Mouse (Mus musculus) forebrain, embryonic 13.5 days (tissue): ENCODE data around the gene Vps53. TPM values are rescaled to one million over a fixed set of nuclear protein-coding genes. Genes with fewer than 3 reads are reported as not detected.
"Not testable (repeated sequence)": the region's sequence is repeated elsewhere in the genome, so short reads cannot be mapped to it uniquely, and the experiment has no call there.

Experiments used
- ATAC-seq: fragments of 200-750 bp; cut with Nextera tagmentation; 2 replicates; pipeline ENCODE4 v1.8.0; 2017
- H3K27ac ChIP-seq: fragments of 300-500 bp; sonication (generic); 2 replicates; pipeline ENCODE4 v1.5.1; 2015; ENCODE audit warnings: inconsistent platforms, mild to moderate bottlenecking, moderate library complexity
- H3K27me3 ChIP-seq: fragments of 300-500 bp; sonication (generic); 2 replicates; pipeline ENCODE4 v1.6.1; 2015; ENCODE audit warnings: mild to moderate bottlenecking, inconsistent platforms
- H3K36me3 ChIP-seq: fragments of 300-500 bp; sonication (generic); 2 replicates; pipeline ENCODE4 v1.6.1; 2015; ENCODE audit warnings: mild to moderate bottlenecking, inconsistent platforms; ENCODE audit not compliant: poor library complexity, severe bottlenecking
- H3K4me1 ChIP-seq: fragments of 300-500 bp; sonication (generic); 2 replicates; pipeline ENCODE4 v1.6.1; 2015; ENCODE audit warnings: inconsistent platforms
- H3K4me2 ChIP-seq: fragments of 300-500 bp; sonication (generic); 2 replicates; pipeline ENCODE4 v1.6.1; 2015; ENCODE audit warnings: inconsistent platforms, mild to moderate bottlenecking, moderate library complexity
- H3K4me3 ChIP-seq: fragments of 300-500 bp; sonication (generic); 2 replicates; pipeline ENCODE4 v1.5.1; 2015; ENCODE audit warnings: mild to moderate bottlenecking, inconsistent platforms
- H3K9ac ChIP-seq: fragments of 300-500 bp; sonication (generic); 2 replicates; pipeline ENCODE4 v1.6.1; 2015; ENCODE audit warnings: mild to moderate bottlenecking, inconsistent platforms
- H3K9me3 ChIP-seq: fragments of 300-500 bp; sonication (generic); replicated peaks from 2 replicates; pipeline ENCODE4 v1.6.1; 2016; ENCODE audit warnings: inconsistent platforms
- WGBS: fragments of 180-500 bp; shearing (Covaris S2); methylation state at CpG from one replicate; pipeline ENCODE4 v1.1.7; 2015; 5-methylcytosine and 5-hydroxymethylcytosine counted together
- polyA plus RNA-seq: library from polyadenylated mRNA; unstranded; fragments of >200 nt; fragmentation: Nextera tagmentation; extraction: Ambion mirVana; gene quantifications from 2 replicates; pipeline ENCODE4 v1.2.1, GENCODE M21; 2015

Vps53 gene
- polyA plus RNA-seq = 55.6 and 59.8 TPM in 2 replicates

GRCm38 (mm10) chr11:76179495-76180145, at the start of gene Vps53, which contains the start of gene Fam57a:
TSS of gene Vps53 (minus strand) at chr11:76179647.
TSS of gene Fam57a (plus strand) at chr11:76179671.
- H3K27ac ChIP-seq = peak within 1 kb of the TSS; percentile 59
- peak; percentile 90 for ATAC-seq
- peaks cover 13% of the 10 kb centered on the region for H3K4me1 ChIP-seq
- H3K36me3 ChIP-seq = peaks cover 11% of the 10 kb centered on the region; the same call in 1 of the 2 replicates
- H3K27me3 ChIP-seq = no peaks in the 10 kb centered on the region
- under 1% methylated on average over 37 of the region's 37 CpGs for WGBS
- peak within 1 kb of the TSS; percentile 95 for H3K4me2 ChIP-seq
- H3K9ac ChIP-seq = peak within 1 kb of the TSS; percentile 79
- H3K4me3 ChIP-seq = peak within 1 kb of the TSS; percentile 96
- no peaks in the 10 kb centered on the region for H3K9me3 ChIP-seq

GRCm38 (mm10) chr11:76225051-76225450, 45.6 kb upstream of the Vps53 start:
- Histone ChIP-seq H3K4me2 (no peak overlapping the region), H3K4me3 (no peak overlapping the region), H3K4me1 (no peaks in the 10 kb centered on the region), H3K36me3 (peaks cover 44% of the 10 kb centered on the region), H3K9ac (no peak overlapping the region), H3K9me3 (no peaks in the 10 kb centered on the region), H3K27me3 (no peaks in the 10 kb centered on the region), H3K27ac (no peak overlapping the region)
- ATAC-seq = no peak

- Histone ChIP-seq H3K9me3 (no peaks in the 10 kb centered on the region), H3K4me1 (no peaks in the 10 kb centered on the region), H3K36me3 (peaks cover 46% of the 10 kb centered on the region), H3K27me3 (no peaks in the 10 kb centered on the region), H3K4me2 (no peak overlapping the region), H3K27ac (no peak overlapping the region), H3K4me3 (no peak overlapping the region), H3K9ac (no peak overlapping the region)
- 95% methylated on average over 5 of the region's 5 CpGs for WGBS
- ATAC-seq = no peak
These were observed 45.2 kb upstream of the Vps53 start for GRCm38 (mm10) chr11:76224631-76225030.

GRCm38 (mm10) chr11:76217390-76217800, 37.9 kb upstream of the Vps53 start, which contains the start of the genes Dbil5 and Gemin4:
TSS of gene Dbil5 (plus strand) at chr11:76217608.
TSS of gene Gemin4 (minus strand) at chr11:76217664.
- ATAC-seq = peak; percentile 99
- Histone ChIP-seq H3K4me2 (peak within 1 kb of the TSS; percentile 85), H3K9ac (peak within 1 kb of the TSS; percentile 93), H3K27me3 (no peaks in the 10 kb centered on the region), H3K9me3 (no peaks in the 10 kb centered on the region), H3K27ac (peak within 1 kb of the TSS; percentile 90), H3K36me3 (peaks cover 40% of the 10 kb centered on the region), H3K4me3 (peak within 1 kb of the TSS; percentile 84), H3K4me1 (peaks cover 14% of the 10 kb centered on the region)
- WGBS = under 1% methylated on average over 34 of the region's 35 CpGs

- no peaks in the 10 kb centered on the region for H3K27me3 ChIP-seq
- no peaks in the 10 kb centered on the region for H3K9me3 ChIP-seq
- peaks cover 43% of the 10 kb centered on the region for H3K36me3 ChIP-seq
- ATAC-seq = peak; percentile 44
- 2% methylated on average over 33 of the region's 33 CpGs for WGBS
- H3K9ac ChIP-seq = peak overlapping the region; percentile 93
- H3K4me1 ChIP-seq = peaks cover 14% of the 10 kb centered on the region
- peak overlapping the region; percentile 90 for H3K27ac ChIP-seq
- H3K4me2 ChIP-seq = peak overlapping the region; percentile 85
- H3K4me3 ChIP-seq = peak overlapping the region; percentile 84
These were observed 37.4 kb upstream of the Vps53 start for GRCm38 (mm10) chr11:76216681-76217389.

GRCm38 (mm10) chr11:76216049-76216540, 36.6 kb upstream of the Vps53 start:
- ATAC-seq = no peak
- no peaks in the 10 kb centered on the region for H3K27me3 ChIP-seq
- peak overlapping the region; percentile 84 for H3K4me3 ChIP-seq
- H3K9ac ChIP-seq = no peak overlapping the region
- peak overlapping the region; percentile 90; the same call in 1 of the 2 replicates for H3K27ac ChIP-seq
- WGBS = 95% methylated on average over 5 of the region's 5 CpGs
- H3K4me2 ChIP-seq = peak overlapping the region; percentile 85
- H3K4me1 ChIP-seq = peaks cover 14% of the 10 kb centered on the region
- no peaks in the 10 kb centered on the region for H3K9me3 ChIP-seq
- H3K36me3 ChIP-seq = peaks cover 44% of the 10 kb centered on the region

DNA sequence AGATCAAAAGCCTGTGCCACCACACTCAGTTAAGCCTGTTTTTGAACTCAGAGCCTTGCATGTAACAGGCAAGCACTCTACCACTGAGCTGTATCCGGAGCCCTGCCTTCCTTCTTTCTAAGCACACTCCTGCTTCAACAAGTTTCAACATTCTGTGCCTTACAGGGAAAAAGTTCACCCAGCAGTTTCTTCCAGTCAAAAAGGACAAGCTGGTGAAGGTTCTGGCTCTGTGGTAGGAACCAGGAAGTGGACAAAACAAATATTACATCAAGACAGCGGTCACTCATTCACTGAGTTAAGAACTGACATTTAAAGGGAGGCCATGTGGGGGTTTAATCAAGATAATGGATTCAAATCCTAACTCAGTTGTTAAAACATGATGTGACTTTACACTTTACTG, 35.6 kb upstream of the Vps53 start:
- Histone ChIP-seq H3K4me1 (peaks cover 14% of the 10 kb centered on the region), H3K9me3 (no peaks in the 10 kb centered on the region), H3K27ac (no peak overlapping the region), H3K36me3 (peaks cover 45% of the 10 kb centered on the region), H3K4me3 (no peak overlapping the region), H3K9ac (no peak overlapping the region), H3K4me2 (no peak overlapping the region), H3K27me3 (no peaks in the 10 kb centered on the region)
- ATAC-seq = no peak
- WGBS = 97% methylated on average over 2 of the region's 2 CpGs

DNA sequence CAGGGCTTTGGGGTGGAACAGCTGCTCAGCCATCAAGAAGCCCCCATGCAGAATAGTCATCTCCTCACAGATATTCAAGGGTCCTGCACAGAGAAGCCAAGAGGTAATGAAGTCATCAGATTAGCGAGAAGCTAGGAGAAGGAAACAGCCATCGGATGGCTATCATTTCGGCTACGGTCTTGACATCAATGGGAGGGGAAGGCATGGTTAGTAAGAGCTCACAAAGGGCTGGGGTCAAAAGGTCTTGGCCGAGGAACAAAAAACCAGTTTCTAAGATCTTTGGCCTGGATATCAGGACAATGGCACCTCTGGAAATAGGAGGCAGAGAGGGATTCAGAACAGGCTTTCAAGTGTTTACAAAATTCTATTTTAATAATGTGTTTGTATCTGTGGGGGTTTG, 34.4 kb upstream of the Vps53 start:
- no peak overlapping the region for H3K27ac ChIP-seq
- no peak for ATAC-seq
- no peak overlapping the region for H3K9ac ChIP-seq
- H3K4me2 ChIP-seq = no peak overlapping the region
- no peaks in the 10 kb centered on the region for H3K27me3 ChIP-seq
- WGBS = 29% methylated on average over 5 of the region's 5 CpGs
- no peaks in the 10 kb centered on the region for H3K9me3 ChIP-seq
- H3K4me3 ChIP-seq = no peak overlapping the region
- peaks cover 50% of the 10 kb centered on the region for H3K36me3 ChIP-seq
- peaks cover 14% of the 10 kb centered on the region for H3K4me1 ChIP-seq

DNA sequence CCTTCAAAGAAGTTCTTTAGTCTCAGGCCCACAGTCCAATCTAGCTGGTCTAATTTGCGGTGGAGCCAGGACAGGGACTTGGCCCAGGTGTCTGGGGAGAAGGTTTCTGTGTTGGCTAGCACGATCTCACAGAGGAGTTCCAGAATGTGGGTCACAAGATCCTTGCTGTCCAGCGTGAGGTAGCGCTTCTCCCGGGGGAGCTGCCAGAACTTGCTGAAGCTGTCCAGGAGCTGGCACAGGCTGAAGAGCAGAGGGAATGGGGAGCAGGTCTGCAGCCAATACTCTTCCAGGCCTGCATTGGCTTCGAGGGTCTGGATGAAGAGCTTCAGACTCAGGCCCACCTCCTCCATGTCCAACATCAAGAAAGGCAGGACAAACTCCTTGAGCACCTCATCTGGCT, 32.1 kb upstream of the Vps53 start:
- not testable (repeated sequence) for H3K27me3 ChIP-seq, H3K9ac ChIP-seq, ATAC-seq, H3K9me3 ChIP-seq, H3K4me2 ChIP-seq, H3K27ac ChIP-seq, H3K4me1 ChIP-seq, H3K4me3 ChIP-seq
- 96% methylated on average over 5 of the region's 6 CpGs for WGBS
- peaks cover 72% of the 10 kb centered on the region for H3K36me3 ChIP-seq

DNA sequence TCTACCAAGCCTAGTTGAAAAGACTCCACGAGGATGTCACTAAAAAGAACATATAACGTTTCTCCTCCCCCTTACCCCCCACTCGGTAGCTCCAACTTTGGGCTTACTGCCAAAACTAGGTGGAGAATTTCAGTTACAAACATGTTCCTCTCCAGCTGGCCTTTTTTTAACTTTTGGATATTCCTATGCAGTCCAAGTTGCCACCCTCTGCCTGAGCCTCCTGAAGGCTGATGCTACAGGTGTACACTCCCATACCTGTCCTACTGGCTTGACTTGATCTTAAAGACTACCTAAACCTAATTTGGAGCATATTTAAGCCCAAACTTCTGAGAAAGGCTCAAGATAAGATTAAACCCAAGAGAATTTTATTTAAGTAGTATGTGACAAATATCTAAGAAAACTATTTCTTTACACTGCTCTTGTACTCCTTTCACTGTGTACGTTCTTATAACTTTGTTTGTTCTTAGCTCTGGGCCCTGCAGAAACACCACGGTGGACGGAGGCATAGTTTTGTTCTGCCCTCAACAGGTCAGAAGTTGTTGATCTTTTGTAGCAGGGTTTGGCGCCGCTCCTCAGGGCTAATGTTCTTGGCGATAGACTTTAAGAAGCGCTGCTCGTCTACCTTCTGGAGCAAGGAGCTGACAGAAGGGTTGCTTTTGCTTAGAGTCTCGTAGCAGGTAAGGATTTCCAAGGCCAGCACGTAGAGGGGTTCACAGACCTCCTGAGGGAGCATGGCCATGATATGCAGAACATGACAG, 31.0 kb upstream of the Vps53 start:
- Histone ChIP-seq H3K4me3 (no peak overlapping the region), H3K27me3 (no peaks in the 10 kb centered on the region), H3K4me1 (no peaks in the 10 kb centered on the region), H3K4me2 (no peak overlapping the region), H3K27ac (no peak overlapping the region), H3K9me3 (no peaks in the 10 kb centered on the region), H3K9ac (no peak overlapping the region), H3K36me3 (peaks cover 82% of the 10 kb centered on the region)
- ATAC-seq = no peak
- WGBS = 89% methylated on average over 13 of the region's 13 CpGs

GRCm38 (mm10) chr11:76206793-76207192, 27.3 kb upstream of the Vps53 start:
- Histone ChIP-seq H3K4me1 (peaks cover 9% of the 10 kb centered on the region), H3K4me2 (no peak overlapping the region), H3K27ac (no peak overlapping the region), H3K9ac (no peak overlapping the region), H3K4me3 (no peak overlapping the region), H3K9me3 (no peaks in the 10 kb centered on the region), H3K27me3 (no peaks in the 10 kb centered on the region), H3K36me3 (peaks cover 66% of the 10 kb centered on the region)
- no peak for ATAC-seq
- 90% methylated on average over 5 of the region's 5 CpGs for WGBS
